Mouse (Mus musculus): ENCODE measurements around the gene Apobec4. TPM values are rescaled to one million over a fixed set of nuclear protein-coding genes. Genes with fewer than 3 reads are reported as not detected.

Apobec4 gene
- 0.12 TPM in 1 of 2 replicates, not detected in the other for polyA plus RNA-seq (2015; fragmentation: Nextera tagmentation; extraction: Ambion mirVana)

DNA sequence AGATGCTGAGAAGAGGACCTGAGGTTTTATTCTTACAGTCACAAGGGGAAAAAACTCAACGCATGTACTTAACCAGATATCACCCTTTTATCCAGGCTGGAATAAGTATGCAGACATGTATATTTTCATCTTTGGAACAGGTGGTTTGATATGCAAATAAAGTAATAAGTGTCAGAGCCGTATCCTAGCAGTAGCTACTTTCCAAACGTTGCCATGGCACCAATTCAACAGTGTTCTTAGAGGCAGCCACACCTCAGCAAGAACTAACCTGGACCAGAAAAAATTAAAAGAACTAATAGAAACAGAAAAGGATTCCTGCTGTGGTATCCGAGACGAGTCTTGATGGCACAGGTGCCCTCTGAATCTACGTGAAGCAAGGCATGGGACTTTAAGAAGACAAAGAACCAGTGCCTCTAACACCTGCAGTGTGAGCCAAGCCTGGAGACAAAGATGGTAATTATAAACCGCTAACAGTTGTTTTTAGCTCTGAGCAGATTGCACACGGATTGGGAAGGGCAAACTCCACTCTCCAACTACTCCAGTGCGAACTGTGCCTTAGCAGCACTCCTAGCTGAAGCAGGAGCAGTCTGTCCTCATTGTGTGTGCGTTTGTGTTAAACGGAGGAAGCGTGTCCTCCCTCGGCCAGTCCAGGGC lies at the start of gene Apobec4:
Apobec4 (plus strand) TSS at position 240 of the 654 bp plus-strand sequence.
- H3K27ac ChIP-seq = no peak within 1 kb of the TSS
- no peak within 1 kb of the TSS for H3K9ac ChIP-seq
- peaks cover 2% of the 10 kb centered on the region; the same call in 1 of the 2 replicates for H3K4me1 ChIP-seq
- ATAC-seq (ENCODE audit: borderline replicate concordance, extremely low read depth, low FRiP score, low TSS enrichment) = no peak
- H3K36me3 ChIP-seq = no peaks in the 10 kb centered on the region
- no peak within 1 kb of the TSS for H3K4me3 ChIP-seq
- no peak within 1 kb of the TSS for H3K4me2 ChIP-seq
- no peaks in the 10 kb centered on the region for H3K27me3 ChIP-seq
- 65% methylated on average over 13 of the region's 13 CpGs for WGBS
- no peaks in the 10 kb centered on the region for H3K9me3 ChIP-seq

DNA sequence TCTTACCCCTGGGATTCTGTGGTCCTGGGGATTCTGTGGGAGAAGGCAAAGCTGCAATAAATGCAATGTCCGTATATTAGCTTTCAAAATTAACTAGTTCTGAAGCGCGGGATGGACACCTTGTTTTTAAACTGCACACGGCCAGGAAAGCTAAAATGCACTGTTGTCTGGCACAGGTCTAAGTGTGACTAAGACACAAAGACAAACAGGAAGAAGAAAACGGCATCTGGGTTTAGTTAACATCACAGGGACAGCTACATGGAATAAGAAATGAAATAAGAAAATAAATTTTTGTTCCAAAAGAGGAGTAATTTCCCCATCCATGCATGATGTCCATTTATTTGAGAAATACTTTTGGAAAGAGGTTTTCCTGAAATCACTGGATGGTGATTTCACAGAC lies 49.3 kb upstream of the Apobec4 start:
- H3K4me2 ChIP-seq = no peak overlapping the region
- H3K36me3 ChIP-seq = no peaks in the 10 kb centered on the region
- H3K9me3 ChIP-seq = no peaks in the 10 kb centered on the region
- no peak overlapping the region for H3K4me3 ChIP-seq
- H3K4me1 ChIP-seq = peaks cover 14% of the 10 kb centered on the region
- no peak overlapping the region for H3K9ac ChIP-seq
- ATAC-seq (ENCODE audit: borderline replicate concordance, extremely low read depth, low FRiP score, low TSS enrichment) = no peak
- WGBS = 73% methylated on average over 5 of the region's 5 CpGs
- H3K27ac ChIP-seq = no peak overlapping the region
- H3K27me3 ChIP-seq = no peaks in the 10 kb centered on the region

DNA sequence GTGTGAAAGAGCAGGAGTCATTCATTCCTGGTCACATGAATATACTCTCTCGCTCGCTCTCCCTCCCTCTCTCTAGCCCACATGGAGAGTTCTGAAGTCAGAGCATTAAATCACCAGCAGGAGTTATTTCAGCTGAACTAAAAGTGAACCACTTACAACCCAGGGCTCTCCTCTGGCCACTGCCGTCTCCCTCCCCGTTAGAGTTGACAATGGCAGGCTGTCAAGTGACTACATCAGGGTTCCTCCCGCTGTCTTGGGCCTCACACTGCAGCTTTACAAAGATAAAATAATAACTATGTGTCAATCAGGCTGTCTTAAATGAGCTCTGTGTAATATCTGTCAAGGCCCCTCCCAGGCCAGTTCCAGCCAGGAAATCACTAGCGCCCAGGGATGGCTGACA lies 47.4 kb upstream of the Apobec4 start:
- Histone ChIP-seq H3K4me3 (no peak overlapping the region), H3K4me2 (no peak overlapping the region), H3K9me3 (no peaks in the 10 kb centered on the region), H3K27ac (no peak overlapping the region), H3K4me1 (peaks cover 19% of the 10 kb centered on the region), H3K9ac (no peak overlapping the region), H3K27me3 (no peaks in the 10 kb centered on the region), H3K36me3 (no peaks in the 10 kb centered on the region)
- 40% methylated on average over 6 of the region's 6 CpGs for WGBS
- 0 out of 2 replicates have a peak, but pooled peaks have one; percentile 19 for ATAC-seq (ENCODE audit: borderline replicate concordance, extremely low read depth, low FRiP score, low TSS enrichment)

DNA sequence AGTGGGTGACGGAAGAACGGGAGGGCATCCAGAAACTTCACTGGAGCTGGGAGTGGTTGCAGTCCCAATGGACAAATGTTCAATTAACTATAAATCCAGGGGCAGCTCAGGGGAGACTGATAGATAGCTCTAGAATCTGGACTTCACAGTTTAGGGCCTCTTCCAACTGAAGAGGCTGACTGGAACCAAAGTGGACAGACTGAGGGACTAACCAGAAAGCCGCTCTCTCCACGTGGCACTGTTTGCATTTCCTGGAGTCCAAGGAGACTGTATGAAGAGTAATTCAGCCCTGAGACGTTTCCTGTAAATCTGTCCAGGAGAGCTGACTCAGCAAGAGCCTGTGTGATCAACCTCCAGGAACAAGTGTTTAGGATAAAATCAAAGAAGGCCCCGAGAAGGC lies 46.4 kb upstream of the Apobec4 start:
- H3K27ac ChIP-seq = no peak overlapping the region
- peaks cover 19% of the 10 kb centered on the region for H3K4me1 ChIP-seq
- no peaks in the 10 kb centered on the region for H3K36me3 ChIP-seq
- 29% methylated on average over 6 of the region's 6 CpGs for WGBS
- no peaks in the 10 kb centered on the region for H3K9me3 ChIP-seq
- ATAC-seq (ENCODE audit: borderline replicate concordance, extremely low read depth, low FRiP score, low TSS enrichment) = no peak
- H3K4me3 ChIP-seq = no peak overlapping the region
- no peaks in the 10 kb centered on the region for H3K27me3 ChIP-seq
- no peak overlapping the region for H3K9ac ChIP-seq
- no peak overlapping the region for H3K4me2 ChIP-seq

DNA sequence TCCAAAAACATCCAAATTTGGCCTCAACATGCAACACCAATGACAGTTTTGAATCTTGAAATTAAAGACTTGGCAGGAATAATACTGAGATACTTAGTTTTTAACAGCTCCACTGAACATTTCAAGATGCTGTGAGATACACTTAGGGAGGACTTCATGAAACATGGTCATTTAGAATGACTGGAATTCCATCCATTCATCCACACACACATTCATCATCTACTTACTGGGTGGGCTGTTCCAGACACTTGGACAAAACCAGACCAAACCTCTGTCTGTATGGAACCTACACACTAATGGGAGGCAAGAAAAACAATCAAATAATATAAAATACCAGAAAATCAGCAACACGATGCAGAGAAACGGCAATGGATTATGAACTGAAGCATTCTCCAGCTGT lies 42.8 kb upstream of the Apobec4 start:
- Histone ChIP-seq H3K4me1 (peaks cover 19% of the 10 kb centered on the region), H3K4me3 (no peak overlapping the region), H3K36me3 (no peaks in the 10 kb centered on the region), H3K9me3 (no peaks in the 10 kb centered on the region), H3K27ac (no peak overlapping the region), H3K4me2 (no peak overlapping the region), H3K9ac (no peak overlapping the region), H3K27me3 (no peaks in the 10 kb centered on the region)
- ATAC-seq (ENCODE audit: borderline replicate concordance, extremely low read depth, low FRiP score, low TSS enrichment) = no peak
- WGBS = 60% methylated on average over 2 of the region's 2 CpGs

DNA sequence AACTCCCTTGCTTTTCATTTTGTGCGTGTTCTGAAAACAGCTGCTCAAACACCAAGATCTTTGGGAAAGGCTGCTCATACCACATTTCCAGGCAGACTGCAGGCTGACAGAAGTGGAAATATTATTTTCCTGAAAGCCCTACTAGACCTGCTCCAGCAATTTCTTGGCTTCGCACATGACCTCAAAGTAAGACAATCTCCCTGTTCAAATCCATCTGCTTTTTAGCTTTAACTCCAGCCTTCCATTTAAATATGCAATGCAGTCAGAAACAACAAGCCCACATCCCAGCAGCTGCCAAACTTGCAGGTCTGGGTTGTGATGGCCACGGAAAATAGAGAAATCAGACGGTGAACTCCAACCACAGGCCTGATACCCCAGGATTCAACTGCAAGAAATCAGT lies 39.3 kb upstream of the Apobec4 start:
- H3K9me3 ChIP-seq = no peaks in the 10 kb centered on the region
- ATAC-seq (ENCODE audit: borderline replicate concordance, extremely low read depth, low FRiP score, low TSS enrichment) = no peak
- peaks cover 5% of the 10 kb centered on the region; the same call in 1 of the 2 replicates for H3K4me1 ChIP-seq
- WGBS = 84% methylated on average over 4 of the region's 4 CpGs
- no peak overlapping the region for H3K9ac ChIP-seq
- H3K4me3 ChIP-seq = no peak overlapping the region
- no peak overlapping the region for H3K4me2 ChIP-seq
- H3K36me3 ChIP-seq = no peaks in the 10 kb centered on the region
- H3K27ac ChIP-seq = no peak overlapping the region
- H3K27me3 ChIP-seq = no peaks in the 10 kb centered on the region

DNA sequence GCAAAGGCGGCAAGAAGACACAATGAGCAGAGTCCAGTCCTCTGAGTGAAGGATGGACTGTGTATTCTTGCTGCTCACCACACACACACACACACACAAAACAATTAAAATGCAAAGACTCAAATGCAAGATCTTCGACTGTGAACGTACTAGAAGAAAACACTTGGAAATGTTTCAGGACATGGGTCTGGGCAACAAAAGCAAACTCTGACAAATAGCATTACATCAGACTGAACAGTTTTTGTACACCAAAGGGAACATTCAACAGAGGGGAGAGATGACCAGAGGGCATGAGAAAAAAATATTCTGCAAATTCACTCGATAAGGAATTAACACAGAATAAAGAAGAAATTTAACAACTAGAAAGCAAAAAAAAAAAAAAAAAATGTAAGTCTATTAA lies 36.4 kb upstream of the Apobec4 start:
- H3K36me3 ChIP-seq = no peaks in the 10 kb centered on the region
- no peaks in the 10 kb centered on the region for H3K9me3 ChIP-seq
- ATAC-seq (ENCODE audit: borderline replicate concordance, extremely low read depth, low FRiP score, low TSS enrichment) = no peak
- 79% methylated on average over 4 of the region's 4 CpGs for whole genome bisulfite sequencing
- H3K4me3 ChIP-seq = no peak overlapping the region
- H3K27ac ChIP-seq = no peak overlapping the region
- no peaks in the 10 kb centered on the region for H3K27me3 ChIP-seq
- H3K9ac ChIP-seq = no peak overlapping the region
- no peak overlapping the region for H3K4me2 ChIP-seq
- peaks cover 14% of the 10 kb centered on the region for H3K4me1 ChIP-seq

DNA sequence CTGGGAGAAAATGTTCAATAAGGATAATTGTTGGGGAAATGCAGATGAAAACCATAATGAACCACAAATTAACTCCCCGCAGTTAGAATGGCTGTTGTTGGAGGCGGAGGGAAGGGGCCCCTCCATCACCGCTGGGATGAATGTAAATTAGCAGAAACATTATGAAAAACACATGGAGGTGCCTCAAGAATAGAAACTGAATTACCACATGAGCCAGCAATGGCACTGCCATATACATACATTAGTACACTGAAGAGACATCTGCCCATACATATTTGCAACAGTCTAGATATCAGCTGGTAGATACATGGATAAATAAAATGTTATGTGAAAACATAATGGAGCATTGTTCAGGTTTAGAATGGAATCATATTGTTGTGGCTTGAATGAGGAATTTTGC lies 35.9 kb upstream of the Apobec4 start:
- no peaks in the 10 kb centered on the region for H3K36me3 ChIP-seq
- ATAC-seq (ENCODE audit: borderline replicate concordance, extremely low read depth, low FRiP score, low TSS enrichment) = no peak
- 90% methylated on average over 3 of the region's 3 CpGs for WGBS
- no peak overlapping the region for H3K4me3 ChIP-seq
- H3K4me1 ChIP-seq = peaks cover 14% of the 10 kb centered on the region
- no peaks in the 10 kb centered on the region for H3K27me3 ChIP-seq
- no peak overlapping the region for H3K9ac ChIP-seq
- no peak overlapping the region for H3K27ac ChIP-seq
- H3K9me3 ChIP-seq = no peaks in the 10 kb centered on the region
- H3K4me2 ChIP-seq = no peak overlapping the region

DNA sequence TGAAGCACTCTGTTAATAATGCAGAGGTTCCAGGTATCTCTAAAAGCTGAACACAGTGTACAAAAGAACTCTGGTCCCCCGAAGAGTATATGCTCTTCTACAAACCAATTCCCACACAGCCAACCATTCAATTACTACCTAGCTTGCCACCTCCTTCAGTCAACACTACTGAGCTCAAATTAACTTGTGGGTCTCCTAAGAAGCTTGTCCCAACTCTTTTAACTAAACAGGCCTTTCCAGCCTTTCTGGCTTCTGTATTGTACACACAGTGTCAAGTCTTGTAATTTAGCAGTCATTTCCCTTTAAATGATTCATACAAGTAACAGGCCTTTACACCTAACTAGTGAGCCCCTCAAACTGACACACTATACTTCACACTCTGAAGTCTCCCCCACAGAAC lies 33.0 kb upstream of the Apobec4 start:
- no peak for ATAC-seq (ENCODE audit: borderline replicate concordance, extremely low read depth, low FRiP score, low TSS enrichment)
- no peak overlapping the region for H3K4me2 ChIP-seq
- 58% methylated on average over 1 of the region's 1 CpGs for WGBS
- H3K27me3 ChIP-seq = no peaks in the 10 kb centered on the region
- H3K9me3 ChIP-seq = no peaks in the 10 kb centered on the region
- peaks cover 14% of the 10 kb centered on the region for H3K4me1 ChIP-seq
- no peak overlapping the region for H3K9ac ChIP-seq
- no peak overlapping the region for H3K4me3 ChIP-seq
- peak overlapping the region; percentile 53 for H3K27ac ChIP-seq
- no peaks in the 10 kb centered on the region for H3K36me3 ChIP-seq

DNA sequence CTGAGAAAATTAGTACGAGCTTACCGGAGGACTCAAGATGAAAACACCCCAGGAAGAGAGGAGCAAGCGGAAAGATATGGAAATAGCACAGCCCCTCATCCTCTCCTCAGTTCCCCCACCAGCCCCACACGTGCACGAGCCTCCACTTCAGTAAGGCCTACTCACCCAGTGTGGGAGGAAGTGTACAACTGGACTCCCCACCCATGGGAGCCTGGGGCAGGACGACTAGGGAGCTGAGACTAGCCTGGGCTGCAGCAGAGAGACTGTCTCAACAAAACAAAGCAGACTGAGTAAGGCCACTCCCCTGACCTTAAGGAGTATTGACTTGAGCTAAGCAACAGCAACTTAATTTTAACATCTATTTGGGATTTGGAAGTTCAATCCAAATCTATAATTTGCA lies 32.2 kb upstream of the Apobec4 start:
- Histone ChIP-seq H3K27ac (peak overlapping the region; percentile 53), H3K9ac (no peak overlapping the region), H3K4me3 (no peak overlapping the region), H3K36me3 (no peaks in the 10 kb centered on the region), H3K27me3 (no peaks in the 10 kb centered on the region), H3K9me3 (no peaks in the 10 kb centered on the region), H3K4me2 (no peak overlapping the region), H3K4me1 (peaks cover 14% of the 10 kb centered on the region)
- ATAC-seq (ENCODE audit: borderline replicate concordance, extremely low read depth, low FRiP score, low TSS enrichment) = no peak
- 37% methylated on average over 6 of the region's 6 CpGs for WGBS

DNA sequence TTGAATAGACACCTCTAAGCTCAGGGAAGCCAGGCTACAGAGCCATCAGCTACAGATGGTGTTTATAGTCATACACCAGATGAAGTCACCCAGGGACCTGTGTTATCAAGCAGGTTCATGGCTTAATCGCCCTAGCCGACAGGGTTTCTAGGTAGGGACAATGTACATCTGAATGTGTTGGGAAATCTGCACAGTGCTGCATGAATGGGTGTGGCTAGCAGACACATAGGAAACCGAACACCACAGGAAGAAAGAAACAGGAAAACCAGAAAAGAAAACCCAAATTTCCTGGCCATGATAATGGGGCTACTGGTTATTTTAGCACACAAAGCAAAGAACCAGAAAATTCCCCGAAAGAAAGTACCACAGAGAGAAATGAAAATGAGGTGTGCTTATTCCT lies 29.4 kb upstream of the Apobec4 start:
- Histone ChIP-seq H3K27me3 (no peaks in the 10 kb centered on the region), H3K4me2 (no peak overlapping the region), H3K4me1 (peaks cover 14% of the 10 kb centered on the region), H3K9me3 (no peaks in the 10 kb centered on the region), H3K36me3 (no peaks in the 10 kb centered on the region), H3K27ac (no peak overlapping the region), H3K4me3 (no peak overlapping the region), H3K9ac (no peak overlapping the region)
- 66% methylated on average over 4 of the region's 4 CpGs for WGBS
- no peak for ATAC-seq (ENCODE audit: borderline replicate concordance, extremely low read depth, low FRiP score, low TSS enrichment)

DNA sequence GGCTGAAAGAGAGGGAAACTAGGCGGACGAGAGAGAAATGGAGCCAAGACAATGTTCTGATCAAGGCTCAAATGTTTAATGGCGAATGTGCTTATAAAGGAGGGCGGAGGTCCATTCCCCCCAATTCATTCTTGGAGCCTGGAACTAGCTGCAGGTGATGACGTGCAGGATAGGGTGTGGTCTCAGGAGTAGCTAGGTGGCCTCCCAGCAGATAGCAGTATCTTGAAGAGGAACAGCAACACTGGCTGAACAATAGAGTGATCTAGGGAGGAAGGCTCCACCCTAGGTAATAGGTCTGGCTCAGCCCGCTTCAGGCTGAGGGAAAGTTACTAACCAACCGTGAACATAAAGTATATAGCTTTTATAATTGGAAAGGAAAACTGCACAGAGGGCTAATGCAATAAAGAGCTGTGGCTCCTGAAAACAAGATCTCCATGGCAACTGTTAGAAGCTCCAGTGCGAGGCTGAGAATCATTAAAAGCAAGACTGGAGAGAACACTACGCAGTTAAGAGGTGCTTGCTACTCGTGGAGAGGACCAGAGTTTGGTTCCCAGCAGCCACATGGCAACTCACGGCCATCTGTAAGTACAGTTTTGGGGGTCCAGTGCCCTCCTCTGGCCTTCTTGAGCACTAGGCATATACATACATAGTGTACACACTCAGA lies 28.7 kb upstream of the Apobec4 start:
- no peaks in the 10 kb centered on the region for H3K27me3 ChIP-seq
- 86% methylated on average over 11 of the region's 11 CpGs for WGBS
- no peak overlapping the region for H3K4me2 ChIP-seq
- H3K4me1 ChIP-seq = peaks cover 14% of the 10 kb centered on the region
- H3K9me3 ChIP-seq = no peaks in the 10 kb centered on the region
- ATAC-seq (ENCODE audit: borderline replicate concordance, extremely low read depth, low FRiP score, low TSS enrichment) = no peak
- H3K4me3 ChIP-seq = no peak overlapping the region
- H3K9ac ChIP-seq = no peak overlapping the region
- no peaks in the 10 kb centered on the region for H3K36me3 ChIP-seq
- no peak overlapping the region for H3K27ac ChIP-seq
